Mouse (Mus musculus): Measurements from ENCODE around the gene Get4.

The Get4 gene

DNA sequence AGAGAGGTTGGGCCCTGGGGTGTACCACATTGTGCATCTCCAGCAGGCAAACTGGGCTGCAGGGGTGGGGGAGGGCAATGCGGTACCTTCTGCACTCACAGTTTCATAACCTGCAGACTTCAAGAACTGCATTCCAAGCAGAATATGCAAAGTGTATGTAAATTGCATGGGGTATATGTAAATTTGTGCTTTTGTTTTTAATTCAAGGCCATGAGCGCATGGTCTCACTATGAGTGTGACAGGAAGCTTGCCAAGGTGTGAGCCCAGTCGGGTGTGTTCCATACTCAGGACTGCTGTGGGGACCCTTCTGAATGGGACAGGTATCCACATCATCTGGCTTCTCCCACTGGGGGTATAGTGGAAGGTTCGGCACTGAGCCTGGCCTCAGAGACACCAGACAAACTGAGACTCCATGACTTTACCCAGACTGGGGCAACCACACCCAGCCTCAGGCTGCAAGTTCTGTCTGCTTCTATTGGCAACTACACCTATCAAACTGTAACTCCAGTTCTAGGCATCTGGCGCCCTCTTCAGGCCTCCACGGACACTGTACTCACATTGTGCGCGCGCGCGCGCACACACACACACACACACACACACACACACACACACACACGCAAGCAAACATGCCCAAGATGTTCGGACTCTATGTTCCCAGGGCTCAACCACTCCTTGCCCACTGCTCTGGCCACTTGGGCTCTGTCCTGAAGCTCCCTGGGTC is 31.5 kb downstream of the Get4 start:
- DNase-seq (ENCODE audit: low read depth, low spot score) = no peak

DNA sequence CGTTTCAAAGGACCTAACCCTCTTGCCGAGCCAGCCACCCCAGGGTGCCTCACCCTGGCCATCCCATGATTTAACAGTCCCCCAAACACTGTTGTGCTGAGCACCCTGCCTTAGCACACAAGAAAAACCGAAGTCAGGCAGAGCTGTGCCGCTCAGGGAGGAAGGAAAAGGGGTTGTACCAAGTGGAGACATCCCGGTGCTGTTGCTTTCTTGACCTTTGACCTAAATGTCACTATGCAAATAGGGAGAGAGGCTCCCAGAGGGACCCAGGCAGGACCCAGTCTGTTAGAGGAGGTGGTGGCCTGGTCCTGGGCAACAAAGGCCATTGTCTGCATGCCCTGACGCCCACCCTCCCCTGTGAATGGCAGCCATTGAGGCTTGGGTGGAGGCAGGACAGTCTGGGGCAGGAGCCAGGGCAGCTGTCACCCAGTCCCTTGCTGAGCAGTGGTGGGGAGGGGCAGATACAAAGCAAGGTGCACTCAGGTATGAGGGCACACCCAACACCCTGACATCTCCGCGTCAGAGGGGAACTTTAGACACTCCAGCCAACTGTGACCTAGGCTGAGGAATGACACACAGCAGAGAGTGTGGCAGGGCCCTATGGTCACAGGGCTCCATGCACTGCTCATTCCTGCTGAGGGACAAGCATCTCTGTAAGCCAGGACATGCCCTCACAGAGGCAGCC is 33.4 kb downstream of the Get4 start:
- no peak for DNase-seq (ENCODE audit: low read depth, low spot score)

DNA sequence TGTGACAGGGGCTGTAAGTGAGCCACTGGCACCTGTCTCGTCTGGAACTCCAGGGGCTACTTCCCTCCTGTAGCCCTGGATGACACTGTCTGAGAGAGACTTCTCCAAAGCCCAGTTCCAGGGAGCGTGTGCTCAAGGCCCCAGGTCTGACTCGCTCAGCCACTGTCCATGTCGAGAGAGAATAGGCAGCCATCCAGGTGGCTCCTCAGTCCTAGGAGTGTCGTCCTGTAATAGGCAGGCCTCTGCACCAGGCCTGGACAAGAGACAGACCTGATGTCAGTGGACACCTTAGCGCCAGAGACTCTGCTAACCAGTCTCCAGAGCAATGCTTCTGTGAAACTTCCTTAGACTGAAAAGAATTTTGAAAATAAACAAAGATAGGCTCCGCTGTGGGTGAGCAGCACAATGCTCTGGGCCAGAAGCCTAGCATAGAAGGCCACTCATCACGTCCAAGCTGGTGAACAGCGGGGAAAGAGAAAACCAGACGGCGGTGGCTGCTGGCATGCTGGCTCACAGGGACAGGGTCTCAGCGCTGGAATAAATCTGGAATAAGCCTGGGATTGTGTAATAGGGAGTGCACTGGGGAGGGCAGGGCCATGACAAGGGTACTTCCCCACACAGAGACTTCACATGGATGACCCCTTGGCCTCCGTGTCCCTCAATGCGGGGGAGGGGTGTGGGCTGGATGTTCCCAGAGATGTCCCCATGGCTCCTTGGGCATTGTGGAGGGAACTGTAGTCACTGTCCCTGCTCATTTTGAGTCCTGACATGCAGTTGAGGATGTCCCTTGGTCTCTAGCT is 34.2 kb downstream of the Get4 start:
- no peak for DNase-seq (ENCODE audit: low read depth, low spot score)

DNA sequence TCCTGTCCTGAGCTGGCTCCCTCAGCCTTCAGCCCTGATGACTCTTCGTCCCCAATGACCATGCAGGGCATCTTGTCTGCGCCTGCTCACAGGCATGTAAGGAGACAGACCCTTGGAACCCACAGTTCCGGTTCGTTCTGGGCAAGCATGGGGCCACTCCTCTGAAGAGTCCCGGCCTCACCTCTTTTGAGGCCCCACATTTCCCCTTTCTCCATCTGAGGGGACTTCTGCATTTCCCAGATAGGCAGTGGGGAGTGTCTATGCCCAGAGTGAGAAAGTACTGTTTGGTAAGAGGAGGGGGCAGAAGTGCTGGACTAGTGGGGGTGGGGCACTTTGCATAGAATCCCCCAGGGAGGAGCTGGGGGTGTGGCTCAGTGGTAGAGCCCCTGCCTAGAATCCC is 35.0 kb downstream of the Get4 start:
- DNase-seq (ENCODE audit: low read depth, low spot score) = no peak

DNA sequence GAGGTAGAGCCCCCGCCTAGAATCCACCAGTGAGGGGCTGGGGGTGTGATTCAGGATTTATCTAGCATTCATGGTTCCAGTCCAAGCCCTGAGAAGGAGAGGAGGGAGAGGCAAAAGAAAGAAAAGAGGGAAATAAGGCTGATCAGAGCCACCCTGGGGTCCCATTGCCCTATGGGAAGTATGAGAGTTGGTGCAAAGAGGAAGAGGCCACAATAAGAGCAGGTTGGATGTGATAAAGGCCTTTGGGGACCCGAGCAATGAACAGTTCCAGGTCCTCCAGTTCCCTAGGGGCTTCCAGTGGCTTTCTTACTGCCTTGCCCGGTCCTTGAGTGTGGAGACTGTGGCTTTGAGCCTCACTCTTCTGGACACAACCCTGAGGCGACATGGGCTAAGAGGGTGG is 35.7 kb downstream of the Get4 start:
- DNase-seq (ENCODE audit: low read depth, low spot score) = no peak

DNA sequence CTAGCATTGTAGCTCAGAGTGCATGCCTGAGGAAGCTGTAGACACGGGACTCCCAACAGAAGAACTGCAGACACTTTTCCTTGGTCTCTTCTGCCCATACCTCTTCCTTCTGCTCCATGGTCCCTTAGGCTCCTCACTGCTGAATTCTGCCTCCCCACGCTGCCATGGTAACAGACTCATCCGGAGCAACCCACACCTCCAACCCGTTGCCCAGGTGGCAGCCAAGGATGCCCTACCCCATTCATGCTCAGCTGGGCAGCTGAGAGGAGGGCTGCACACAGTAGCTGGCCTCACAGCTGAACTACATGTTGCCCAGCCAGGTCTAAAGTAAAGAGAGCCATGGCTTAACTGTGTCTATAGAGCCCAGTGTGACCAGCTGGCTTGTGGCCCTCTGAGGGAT is 36.5 kb downstream of the Get4 start:
- no peak for DNase-seq (ENCODE audit: low read depth, low spot score)

DNA sequence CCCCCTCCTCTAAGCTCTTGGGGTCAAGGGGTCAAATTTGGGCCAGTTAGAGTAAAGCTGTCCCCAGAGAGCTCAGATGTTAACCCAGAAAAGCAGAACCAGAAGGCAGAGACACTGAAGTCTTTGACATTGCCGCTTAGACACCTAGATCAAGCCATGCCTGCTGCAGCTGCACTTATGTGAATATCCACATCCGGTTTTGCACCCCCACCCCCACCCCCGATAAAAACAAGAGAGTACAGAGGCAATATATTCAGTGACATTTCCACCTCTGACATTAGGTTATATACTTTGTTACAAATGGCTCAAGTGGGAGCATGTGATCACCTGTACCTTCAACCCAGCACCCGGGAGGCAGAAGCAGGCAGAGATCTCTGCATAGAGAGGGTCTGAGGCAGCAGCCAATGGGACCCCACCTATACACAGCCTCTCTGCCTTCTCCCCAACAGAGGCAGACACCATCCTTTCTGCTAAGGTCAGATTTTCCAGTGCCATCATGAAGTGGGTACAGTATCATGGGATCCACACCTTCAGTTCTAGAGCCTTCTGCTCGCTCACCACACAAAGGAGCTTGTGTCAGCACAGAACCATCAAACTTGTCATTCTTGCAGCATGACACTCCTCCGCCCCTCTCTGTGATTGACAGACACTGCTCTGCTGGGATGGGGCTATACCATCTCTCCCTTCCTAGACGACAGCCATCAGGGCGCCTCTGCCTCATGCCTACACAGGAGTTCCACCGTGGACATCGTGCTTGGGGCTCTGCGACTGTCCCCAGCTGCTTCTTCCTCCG is 38.5 kb downstream of the Get4 start:
- DNase-seq (ENCODE audit: low read depth, low spot score) = no peak

DNA sequence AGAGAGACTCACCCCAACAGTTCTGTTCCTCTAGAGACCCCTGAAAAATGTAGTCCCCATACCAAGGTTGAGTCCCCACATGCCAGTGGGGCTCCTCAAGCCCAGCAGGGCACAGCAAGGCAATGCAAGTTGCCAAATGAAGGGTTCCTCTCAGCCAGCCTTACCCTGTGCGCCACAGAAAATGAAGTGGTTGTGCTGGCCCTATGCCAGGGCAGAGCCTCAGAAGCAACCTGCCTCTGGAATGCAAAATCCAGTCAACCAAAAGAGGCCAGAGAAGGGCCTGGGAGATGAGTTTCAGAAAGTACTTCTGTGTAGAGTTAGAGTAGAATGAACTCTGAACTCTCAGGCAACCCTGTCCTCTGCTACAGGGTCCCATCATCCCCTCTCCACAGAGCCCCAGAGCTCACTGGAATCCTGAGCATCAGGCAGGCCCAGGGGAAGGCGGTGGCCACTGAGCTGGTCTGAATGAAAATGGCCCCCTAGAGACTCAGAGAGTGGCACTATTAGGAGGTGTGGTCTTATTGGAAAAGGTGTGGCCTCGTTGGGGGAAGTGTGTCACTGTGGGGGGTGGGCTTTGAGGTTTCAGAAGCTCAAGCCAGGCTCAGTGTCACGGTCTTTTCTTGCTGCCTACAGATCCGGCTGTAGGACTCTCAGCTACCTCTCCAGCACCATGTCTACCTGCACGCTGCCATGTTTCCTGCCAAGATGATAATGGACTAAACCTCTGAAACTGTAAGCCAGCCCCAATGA is 39.9 kb downstream of the Get4 start:
- no peak for DNase-seq (ENCODE audit: low read depth, low spot score)

DNA sequence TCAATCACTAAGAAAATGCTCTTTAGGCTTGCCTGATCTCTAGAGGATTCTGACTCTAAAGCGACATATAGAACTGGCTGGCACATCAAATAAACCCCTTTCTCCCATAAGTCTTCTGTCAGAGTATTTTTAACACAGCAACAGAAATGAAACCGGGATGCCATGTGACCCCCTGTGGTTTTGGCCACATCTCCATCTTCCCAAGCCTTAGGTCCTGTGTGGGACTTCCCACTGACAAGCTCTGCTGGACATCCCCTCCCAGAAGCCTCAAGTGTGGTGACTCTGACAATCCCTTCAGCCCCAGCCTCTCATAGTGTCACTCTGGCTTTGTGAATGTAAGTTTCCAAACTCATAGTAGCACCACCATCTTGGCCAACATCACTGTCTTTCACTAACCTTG is 42.0 kb downstream of the Get4 start:
- no peak for DNase-seq (ENCODE audit: low read depth, low spot score)

DNA sequence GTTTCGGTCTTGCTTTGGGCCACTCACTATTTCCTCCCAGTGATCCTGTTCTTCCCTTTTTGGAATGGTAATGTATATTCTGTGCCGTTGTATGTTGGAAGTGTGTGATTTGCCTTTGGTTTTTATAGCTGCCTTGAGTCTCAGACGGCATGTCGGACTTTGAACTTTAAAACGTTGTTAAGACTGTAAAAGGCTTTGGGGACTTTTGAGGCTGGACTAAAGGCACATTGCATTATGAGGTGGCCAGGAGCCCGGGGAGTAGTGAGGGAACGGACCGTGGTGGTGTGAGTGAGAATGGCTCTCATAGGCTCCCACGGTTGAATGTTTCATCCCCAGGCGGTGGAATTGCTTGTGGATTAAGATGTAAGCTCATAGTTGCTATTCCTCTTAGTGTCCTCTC is 45.0 kb downstream of the Get4 start:
- DNase-seq (ENCODE audit: low read depth, low spot score) = no peak

DNA sequence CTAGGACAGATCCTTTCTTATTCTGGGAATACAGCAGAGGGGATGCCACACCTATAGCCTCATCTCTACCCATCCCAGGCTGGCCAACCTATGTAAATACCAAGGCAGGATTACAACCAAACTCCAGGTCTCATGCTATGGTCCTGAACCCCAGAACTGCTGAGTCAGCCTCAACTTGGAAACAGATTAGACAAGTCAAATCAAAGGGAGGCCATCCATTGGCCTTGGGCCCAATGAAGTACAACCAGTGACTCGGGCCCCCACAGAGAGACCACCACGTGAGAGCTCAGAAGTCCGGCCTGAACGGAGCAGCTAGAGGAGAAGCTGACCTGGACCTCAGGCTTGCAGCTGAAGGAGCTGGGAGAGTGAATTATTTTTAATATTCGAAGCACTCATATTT is 45.6 kb downstream of the Get4 start:
- no peak for DNase-seq (ENCODE audit: low read depth, low spot score)

DNA sequence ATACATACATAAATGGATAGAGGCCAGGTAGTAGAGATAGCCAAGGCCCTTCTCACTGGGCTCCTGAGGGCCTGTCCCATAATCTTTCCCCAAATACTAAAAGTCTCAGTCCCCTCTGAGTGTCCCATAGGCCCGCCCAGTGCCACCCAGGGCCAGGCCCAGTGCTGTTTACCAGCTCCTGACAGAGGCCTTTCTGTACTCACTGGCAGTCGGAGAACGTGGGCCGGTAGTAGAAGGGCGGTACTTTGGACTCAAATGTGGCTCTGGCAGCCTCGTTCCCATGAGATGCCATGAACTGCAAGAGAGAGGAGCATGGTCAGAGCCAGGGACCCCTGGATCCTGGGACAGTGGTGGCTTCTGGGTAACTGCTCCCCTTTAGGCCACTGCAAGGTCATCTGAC is 50.0 kb downstream of the Get4 start:
- DNase-seq (ENCODE audit: low read depth, low spot score) = no peak

DNA sequence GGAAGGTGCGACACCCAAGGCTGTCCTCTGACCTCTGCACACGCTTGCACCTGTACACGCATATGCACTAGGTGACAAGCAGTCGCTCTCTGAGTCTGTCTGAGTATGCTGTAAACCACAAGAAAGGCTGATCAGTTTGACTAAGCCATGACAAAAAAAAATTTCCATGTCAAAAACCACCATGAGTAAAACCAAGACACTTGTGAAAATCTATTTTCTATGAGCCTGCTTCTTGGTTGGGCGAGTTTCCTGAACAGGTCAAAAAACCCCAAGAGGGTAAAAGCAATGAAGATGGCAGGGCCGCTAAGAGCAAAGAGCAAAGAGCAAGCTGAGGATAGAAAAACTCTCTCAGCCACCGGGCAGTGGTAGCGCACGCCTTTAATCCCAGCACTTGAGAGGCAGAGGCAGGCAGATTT is 51.5 kb downstream of the Get4 start:
- no peak for DNase-seq (ENCODE audit: low read depth, low spot score)

DNA sequence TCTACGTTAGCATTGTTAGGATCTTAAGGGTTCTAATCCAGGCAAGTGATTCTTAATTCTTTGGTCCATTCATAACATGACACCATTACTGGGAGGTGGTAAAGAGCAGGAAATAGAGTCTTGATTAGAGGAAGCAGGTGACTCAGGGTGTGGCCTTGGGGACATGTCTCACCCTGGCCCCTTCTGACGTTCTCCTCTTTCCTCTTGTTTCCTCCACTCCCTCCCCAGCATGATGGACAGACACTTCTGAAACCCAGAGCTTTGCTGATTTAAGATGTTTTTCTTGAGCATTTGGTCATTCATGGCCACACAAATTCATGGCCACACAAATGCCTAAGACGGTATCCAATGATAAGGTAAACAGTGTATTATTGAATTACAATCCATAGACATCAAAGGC is 57.8 kb downstream of the Get4 start:
- DNase-seq (ENCODE audit: low read depth, low spot score) = no peak

DNA sequence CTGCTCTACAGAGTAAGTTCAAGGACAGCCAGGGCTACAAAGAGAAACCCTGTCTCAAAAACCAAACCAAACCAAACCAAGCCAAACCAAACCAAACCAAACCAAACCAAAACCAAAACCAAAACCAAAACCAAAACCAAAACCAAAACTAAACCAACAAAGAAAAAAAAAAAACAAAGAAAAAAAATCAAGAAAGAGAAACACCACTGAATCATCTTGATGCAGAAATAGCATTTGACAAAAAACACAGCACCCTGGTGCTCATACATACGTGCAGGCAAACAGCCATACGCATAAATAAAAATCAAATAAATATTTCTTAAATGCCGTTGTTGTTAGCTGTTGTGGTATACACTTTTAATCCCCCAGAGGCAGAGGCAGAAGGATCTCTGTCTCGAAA is 58.4 kb downstream of the Get4 start:
- DNase-seq (ENCODE audit: low read depth, low spot score) = no peak

DNA sequence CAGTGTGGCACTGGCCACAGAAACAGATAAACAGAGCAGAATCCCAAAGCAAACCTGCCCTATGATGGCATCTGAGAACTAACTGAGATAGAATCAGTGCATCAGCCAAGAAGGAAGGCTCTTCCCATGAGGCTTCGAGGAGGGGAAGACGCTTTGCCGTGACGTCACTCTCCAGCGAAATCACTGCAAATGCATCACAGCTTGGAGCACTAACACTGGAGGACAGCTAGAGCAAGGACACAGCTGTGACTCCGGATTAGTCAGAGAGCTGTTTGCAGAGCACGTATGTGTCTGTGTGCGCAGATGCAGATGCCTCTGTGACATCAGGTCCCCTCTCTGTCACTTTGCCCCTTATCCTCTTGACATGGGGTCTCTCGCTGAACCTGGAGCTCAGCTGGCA is 59.7 kb downstream of the Get4 start:
- no peak for DNase-seq (ENCODE audit: low read depth, low spot score)

DNA sequence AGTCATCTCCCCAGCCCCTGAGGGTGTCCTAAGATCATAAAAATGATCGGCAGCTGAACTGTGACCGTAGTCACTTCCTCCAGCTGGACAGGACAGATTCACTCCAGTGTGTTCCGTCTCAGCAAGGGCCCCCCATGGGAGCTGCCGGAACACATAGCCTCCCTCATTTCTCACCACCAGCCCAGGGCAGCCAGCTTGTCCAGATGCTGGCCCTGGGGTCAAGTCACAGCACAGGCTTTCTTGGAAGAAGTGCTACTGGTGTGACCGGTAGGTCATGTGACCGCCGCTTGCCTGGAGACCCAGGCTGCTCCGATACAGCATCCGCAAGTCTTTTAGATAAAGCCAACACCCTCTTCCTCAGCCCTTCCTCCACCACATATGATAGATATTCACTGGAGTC is 61.4 kb downstream of the Get4 start:
- DNase-seq (ENCODE audit: low read depth, low spot score) = no peak

DNA sequence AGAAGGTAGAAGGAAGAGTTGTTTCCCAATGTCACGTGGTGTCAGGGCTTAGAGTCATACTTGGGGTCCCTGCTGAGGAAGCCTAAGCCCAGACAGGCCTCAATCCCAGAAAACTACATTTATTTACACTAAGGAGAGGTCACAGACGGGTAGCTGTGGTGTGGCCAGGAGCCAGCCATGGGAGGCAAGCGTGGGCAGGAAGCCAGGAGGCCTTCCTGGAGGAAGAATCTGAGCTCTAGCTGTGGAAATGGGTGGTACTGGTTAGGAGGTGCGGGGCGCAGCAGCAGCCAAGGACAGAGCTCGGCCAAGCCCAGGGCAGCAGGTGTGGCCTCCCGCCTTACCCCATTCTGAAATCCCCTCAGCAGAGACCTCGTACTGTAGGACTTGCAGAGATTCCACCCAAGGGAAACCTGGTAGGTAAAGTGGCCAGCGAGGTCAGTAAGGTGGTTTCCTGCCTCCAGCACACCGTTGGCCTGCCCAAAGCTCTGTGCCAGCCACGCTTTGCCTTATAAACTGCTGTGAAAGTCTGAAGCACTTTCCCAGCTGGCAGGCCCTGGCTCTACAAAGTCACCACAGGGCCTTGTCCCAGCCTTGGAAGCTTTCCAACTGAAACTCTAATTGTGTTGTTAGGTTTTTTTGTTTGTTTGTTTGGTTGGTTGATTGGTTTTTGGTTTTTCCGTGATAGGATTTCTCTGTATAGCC is 63.0 kb downstream of the Get4 start:
- peak; percentile 37 for DNase-seq (ENCODE audit: low read depth, low spot score)

DNA sequence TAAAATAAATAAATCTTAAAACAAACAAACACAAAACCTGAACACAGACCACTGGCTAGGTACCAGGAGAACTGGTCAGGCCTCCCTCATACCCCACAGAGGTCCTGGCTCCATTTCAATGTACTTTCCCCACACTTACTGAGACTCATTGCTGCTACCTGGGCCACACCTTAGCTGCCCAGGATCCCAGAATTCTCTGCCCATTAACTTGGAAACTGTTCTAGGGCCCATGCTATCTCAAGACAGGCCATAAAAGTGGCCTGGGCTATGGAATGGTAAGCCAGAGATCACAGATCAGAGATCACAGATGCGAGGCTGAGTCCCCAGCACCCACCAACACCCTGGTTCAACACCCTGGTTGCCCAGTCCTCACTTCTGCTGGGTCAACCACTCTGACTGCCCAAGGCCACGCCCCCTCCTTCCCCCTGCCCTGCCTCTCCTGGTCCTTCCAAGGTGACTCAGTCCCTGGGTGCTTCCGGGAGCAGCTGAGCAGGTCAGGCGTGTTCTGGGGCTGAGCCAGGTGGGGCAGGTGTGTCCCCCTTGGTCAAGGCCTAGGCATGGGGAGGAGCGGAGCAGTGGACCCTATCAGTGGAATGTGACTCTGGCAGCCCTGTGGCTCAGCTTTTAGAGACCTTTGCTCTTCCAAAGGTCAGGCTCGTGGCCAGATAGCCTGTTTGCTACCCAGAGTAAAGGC is 65.0 kb downstream of the Get4 start:
- no peak for DNase-seq (ENCODE audit: low read depth, low spot score)
